Mouse (Mus musculus) leukemia stem cell, adult 10-12 weeks (primary cell): ENCODE results near the gene Hist2h2ab. TPM values are rescaled to one million over a fixed set of nuclear protein-coding genes. Genes with fewer than 3 reads are reported as not detected.

ENCODE experiments used
- polyA plus RNA-seq: library from polyadenylated mRNA; stranded (reverse); fragments of >175 nt; gene quantifications from 2 replicates; pipeline ENCODE4 v1.2.3, GENCODE M21; 2012; ENCODE audit warnings: low replicate concordance

Gene Hist2h2ab
- 1.3 TPM in 1 of 2 replicates, not detected in the other for polyA plus RNA-seq

DNA sequence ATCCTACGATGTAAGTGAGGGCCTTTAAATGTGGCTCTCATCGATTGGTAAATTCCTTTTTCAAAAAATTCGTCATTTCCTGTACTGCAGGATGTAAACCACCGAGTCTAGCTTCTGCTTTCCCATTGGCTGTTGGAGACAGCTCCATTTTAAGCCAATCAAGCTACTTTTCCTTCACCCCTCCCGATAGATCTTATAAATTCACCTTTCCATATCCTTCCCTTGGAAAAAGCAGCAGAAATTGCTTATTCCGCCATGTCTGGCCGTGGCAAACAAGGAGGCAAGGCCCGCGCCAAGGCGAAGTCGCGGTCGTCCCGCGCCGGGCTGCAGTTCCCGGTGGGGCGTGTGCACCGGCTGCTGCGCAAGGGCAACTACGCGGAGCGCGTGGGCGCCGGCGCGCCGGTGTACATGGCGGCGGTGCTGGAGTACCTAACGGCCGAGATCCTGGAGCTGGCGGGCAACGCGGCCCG, at the start of gene Hist2h2ab, which contains the start of gene Bola1:
Gene Hist2h2ab (plus strand): TSS at position 205 of the 470 bp plus-strand sequence.
Gene Bola1 (minus strand): TSS at position 49 of the 470 bp plus-strand sequence.

DNA sequence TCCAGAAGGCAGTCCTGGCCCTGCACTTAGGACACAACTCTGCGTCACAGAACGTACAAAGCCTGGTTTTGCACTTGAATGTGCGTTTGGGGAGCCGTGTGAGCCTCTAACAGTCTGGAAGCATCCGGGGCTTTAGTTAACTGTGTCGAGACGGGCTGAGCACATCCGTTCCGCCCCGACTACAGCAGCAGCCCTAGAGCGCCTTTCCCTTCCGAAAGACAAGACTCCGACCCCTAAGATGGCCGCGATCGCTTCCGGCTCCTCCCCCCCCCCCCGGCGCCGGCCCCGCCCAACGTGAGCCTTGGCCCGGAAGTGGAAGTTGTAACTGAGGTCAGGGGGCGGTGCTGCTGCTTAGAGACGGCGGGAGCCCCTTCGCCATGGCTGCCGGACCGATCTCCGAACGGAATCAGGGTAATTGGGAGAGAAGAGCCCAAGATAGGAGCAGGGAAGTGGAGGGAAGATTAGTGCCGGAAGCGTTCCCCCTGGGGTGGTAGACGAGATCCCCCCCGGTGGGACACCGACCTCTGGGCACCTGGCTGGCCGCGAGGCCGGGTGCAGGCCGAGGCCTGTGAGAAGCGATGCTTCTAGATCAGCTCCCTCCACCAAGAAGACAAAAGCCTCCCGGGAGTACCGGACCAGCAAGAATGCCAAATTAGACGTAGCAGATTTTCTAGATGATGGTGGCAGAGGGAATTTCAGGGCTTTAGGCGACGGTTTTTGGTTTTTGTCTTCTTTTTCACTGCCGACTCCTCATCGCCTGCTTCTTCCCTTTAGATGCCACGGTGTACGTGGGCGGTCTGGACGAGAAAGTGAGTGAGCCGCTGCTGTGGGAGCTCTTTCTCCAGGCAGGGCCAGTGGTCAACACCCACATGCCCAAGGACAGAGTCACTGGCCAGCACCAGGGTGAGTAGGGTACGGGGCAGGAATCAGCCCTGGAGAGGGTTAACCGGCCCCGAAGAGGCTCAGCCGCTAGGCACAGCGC, 47.2 kb upstream of the Hist2h2ab start, which contains the start of gene Sf3b4:
Gene Sf3b4 (plus strand): TSS at position 136 of the 982 bp plus-strand sequence.

DNA sequence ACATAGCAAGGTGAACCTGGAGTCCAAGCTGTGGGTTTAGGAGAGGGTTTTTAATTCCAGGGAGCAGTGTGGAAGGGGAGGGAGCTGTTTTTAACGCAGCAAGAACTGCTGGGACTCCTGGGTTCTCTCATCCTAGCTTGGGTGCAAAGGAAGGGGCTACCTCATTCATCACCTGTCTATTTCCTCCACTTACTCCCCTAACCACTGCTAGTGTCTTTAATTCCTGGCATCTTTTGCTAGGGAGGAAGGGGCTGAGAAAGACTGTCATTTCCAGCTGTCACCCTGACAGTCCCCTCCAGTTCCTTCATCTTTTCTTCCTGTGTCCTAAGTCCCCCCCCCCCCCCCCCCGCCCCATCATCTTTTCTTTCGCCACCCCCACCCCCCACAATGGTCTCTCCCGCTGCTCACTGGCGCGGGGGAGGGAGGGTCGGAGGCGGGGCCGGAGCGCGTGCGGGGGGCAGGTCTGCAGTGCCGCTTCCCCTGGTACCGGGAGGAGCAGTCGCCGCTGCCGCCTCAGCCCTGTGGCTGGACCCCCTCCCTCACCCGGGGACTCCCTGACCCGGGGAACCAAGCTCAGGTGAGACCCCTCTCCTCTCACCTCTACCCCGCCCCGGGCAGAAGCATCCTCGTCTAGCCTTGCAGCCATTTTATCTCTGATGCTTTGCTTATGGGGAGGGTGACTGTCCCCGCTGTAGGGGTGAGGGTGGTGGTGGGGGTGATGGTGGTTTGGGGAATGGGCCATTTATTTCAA, 38.8 kb upstream of the Hist2h2ab start, which contains the start of gene Sv2a:
Gene Sv2a (plus strand): TSS at position 425 of the 751 bp plus-strand sequence.

DNA sequence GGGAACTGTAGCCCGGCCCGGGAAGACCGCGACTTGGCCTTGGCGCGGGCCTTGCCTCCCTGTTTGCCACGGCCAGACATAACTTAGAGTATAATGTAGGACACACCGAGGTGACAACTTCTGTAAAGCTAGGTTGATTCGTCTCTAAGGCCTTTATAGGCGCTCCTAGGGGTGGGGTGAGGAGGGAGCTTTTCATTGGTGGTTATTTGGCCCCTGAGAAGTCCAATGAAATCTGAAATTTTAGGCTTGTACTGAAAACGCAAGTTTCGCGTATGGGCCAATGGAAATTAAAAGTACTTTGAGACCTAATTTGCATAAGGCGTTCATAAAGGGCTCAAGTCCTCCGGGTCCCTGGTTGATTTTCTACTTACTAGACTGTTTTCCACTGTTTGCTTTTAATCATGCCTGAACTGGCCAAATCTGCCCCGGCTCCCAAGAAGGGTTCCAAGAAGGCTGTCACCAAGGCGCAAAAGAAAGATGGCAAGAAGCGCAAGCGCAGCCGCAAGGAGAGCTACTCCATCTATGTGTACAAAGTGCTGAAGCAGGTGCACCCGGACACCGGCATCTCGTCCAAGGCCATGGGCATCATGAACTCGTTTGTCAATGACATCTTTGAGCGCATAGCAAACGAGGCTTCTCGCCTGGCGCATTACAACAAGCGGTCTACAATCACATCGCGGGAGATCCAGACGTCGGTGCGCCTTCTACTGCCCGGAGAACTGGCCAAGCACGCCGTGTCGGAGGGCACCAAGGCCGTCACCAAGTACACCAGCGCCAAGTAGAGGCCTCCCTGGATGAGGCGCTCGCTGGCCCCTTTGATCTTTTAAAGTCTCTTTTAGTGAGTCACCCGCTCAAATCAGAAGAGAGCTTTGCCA, 1.3 kb downstream of the Hist2h2ab start, which contains the start of the genes Hist2h2ac and Hist2h2be:
Gene Hist2h2ac (minus strand): TSS at position 116 of the 875 bp plus-strand sequence.
Gene Hist2h2be (plus strand): TSS at position 355 of the 875 bp plus-strand sequence.

DNA sequence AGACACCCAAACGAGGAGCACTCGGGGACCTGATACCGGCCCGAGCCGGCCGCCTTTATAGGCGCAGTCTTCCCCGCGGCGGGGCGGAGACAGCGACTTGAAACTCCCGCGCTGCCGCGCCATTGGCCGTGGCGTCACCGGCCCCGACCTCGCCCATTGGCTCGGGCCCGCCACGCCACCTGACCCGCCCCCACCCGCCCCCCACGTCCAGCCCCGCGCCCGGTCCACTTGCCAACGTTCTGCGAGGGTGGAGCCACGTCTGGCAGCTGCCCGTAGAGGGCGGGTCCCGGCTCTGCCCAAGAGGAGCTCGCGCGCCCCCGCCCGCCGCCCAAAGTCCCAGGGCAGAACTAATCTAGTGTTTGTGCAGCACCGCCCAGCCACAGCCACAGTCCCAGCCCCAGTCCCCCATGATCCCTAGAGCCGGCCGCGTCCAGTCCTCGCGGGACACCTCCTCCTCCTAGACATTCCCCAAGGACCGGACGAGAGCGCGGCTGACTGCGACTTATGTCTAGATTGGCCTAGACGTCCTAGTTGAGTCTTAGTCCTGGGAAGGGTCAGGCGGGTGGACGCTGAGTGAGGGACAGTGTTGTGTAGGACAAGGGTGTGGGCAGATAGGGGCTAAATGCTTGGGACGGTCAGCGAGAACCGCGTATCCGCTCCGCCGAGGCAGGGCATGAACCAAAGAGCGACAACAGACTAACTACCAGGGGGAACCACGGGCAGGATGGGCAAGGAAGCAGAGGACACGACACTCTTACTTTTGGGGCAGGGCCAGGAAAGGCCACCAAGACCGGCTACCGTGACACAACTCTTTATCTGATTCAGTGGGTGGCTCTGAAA, 19.5 kb downstream of the Hist2h2ab start, which contains the start of gene Hist2h3c2:
Gene Hist2h3c2 (minus strand): TSS at position 174 of the 840 bp plus-strand sequence.

DNA sequence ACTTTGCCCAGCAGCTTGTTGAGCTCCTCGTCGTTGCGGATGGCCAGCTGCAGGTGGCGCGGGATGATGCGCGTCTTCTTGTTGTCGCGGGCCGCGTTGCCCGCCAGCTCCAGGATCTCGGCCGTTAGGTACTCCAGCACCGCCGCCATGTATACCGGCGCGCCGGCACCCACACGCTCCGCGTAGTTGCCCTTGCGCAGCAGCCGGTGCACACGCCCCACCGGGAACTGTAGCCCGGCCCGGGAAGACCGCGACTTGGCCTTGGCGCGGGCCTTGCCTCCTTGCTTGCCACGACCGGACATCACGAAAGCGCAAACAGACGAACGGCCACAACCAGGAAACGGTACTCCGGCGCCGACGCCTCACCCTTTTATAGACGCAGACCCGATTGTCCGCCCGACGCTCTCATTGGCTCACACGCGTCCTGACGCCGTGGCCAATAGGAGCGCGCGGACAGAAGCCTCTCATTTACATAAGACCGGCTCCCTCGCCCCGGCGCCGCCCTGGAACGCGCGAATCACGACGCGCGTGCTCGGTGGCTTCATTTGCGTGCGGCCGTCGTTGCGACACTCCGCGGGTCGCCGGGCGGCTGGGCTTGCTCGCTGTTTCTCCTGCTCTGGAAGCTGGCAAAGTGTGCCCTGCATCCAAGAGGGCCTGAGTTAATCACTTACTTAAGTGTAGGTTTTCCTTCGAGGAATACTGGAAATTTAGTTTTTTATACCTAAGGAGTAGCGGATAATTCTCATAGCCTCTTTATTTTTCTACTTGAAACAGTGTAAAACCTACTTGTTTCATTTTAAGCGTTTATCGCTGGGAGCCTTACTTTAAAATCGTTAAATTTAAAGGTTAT, 20.5 kb downstream of the Hist2h2ab start, which contains the start of gene Hist2h2aa2:
Gene Hist2h2aa2 (minus strand): TSS at position 328 of the 850 bp plus-strand sequence.

DNA sequence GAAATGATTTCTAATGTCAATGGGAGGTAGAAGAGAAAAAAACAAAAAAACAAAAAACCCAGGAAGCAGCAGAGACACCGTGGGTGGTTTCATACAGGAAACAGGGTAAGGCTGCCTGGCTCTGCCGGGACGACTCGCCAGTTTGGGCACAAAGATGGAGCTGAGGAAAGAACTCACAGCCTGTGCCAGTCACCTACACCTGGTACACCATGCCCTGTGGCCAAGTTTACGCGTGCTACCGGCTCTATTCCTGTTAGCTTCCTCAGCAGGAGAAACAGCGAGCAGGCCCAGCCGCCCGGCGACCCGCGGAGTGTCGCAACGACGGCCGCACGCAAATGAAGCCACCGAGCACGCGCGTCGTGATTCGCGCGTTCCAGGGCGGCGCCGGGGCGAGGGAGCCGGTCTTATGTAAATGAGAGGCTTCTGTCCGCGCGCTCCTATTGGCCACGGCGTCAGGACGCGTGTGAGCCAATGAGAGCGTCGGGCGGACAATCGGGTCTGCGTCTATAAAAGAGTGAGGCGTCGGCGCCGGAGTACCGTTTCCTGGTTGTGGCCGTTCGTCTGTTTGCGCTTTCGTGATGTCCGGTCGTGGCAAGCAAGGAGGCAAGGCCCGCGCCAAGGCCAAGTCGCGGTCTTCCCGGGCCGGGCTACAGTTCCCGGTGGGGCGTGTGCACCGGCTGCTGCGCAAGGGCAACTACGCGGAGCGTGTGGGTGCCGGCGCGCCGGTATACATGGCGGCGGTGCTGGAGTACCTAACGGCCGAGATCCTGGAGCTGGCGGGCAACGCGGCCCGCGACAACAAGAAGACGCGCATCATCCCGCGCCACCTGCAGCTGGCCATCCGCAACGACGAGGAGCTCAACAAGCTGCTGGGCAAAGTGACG, 25.6 kb downstream of the Hist2h2ab start, which contains the start of gene Hist2h2aa1:
Gene Hist2h2aa1 (plus strand): TSS at position 495 of the 884 bp plus-strand sequence.

DNA sequence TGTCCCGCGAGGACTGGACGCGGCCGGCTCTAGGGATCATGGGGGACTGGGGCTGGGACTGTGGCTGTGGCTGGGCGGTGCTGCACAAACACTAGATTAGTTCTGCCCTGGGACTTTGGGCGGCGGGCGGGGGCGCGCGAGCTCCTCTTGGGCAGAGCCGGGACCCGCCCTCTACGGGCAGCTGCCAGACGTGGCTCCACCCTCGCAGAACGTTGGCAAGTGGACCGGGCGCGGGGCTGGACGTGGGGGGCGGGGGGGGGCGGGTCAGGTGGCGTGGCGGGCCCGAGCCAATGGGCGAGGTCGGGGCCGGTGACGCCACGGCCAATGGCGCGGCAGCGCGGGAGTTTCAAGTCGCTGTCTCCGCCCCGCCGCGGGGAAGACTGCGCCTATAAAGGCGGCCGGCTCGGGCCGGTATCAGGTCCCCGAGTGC, 26.8 kb downstream of the Hist2h2ab start, which contains the start of gene Hist2h3c1:
Gene Hist2h3c1 (plus strand): TSS at position 259 of the 430 bp plus-strand sequence.

DNA sequence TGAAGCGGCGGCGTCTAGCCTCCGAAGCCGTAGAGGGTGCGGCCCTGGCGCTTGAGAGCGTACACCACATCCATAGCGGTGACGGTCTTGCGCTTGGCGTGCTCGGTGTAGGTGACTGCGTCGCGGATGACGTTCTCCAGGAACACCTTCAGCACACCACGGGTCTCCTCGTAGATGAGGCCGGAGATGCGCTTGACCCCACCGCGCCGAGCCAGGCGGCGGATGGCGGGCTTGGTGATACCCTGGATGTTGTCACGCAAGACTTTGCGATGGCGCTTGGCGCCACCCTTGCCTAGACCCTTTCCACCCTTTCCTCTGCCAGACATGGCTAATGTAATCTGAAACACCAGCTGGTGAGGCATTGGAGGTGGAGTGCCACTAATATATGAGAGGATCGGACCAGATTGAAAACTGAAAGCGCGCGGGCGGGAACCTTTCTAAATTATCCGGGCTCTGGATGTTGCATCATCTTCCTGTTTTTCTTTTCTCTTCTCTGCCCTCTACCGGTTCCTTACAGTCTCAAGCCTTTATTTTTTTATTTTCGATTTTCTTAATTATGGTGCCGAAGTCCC, 43.4 kb downstream of the Hist2h2ab start, which contains the start of gene Hist2h4:
Gene Hist2h4 (minus strand): TSS at position 333 of the 572 bp plus-strand sequence.

DNA sequence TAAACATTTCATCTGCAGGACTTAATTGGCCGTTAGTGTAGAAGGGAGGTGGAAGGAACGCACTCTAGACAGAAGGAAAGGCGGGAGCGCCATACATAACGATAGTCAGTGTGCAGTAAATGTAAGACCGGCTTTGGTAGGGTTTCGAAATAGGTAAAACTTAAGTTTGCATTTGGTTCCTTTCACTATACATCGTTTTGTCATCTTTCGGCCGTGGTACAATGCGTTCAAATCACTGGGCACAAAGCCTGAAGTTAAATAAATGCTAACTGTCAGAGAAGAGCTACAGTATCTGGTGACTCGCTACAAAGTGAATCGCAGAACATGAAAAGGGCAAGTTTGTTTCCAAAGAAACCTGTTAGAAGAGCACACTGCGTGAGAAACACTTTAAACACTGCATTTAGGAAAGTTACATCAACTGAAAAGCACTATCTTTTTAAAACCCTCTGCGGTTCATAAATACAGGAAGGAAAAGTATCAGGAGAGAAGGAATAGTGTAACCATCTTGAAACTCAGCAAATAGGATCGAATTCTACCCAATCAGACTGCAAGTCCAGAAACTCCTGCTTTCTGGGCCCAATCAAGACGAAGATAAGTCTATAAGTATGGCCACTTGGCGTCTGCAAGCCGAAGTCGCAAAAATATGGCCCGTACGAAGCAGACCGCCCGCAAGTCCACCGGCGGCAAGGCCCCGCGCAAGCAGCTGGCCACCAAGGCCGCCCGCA, 48.5 kb downstream of the Hist2h2ab start, which contains the start of gene Hist2h3b:
Gene Hist2h3b (plus strand): TSS at position 604 of the 725 bp plus-strand sequence.

Other genes with a start within 250 kb of the Hist2h2ab start
- gene Plekho1, start 223.9 kb upstream of the Hist2h2ab start, polyA plus RNA-seq: 85.7 and 240 TPM in 2 replicates
- 4.6 and 7.9 TPM in 2 replicates for gene Vps45, start 161.4 kb upstream of the Hist2h2ab start, polyA plus RNA-seq
- 10.2 and 10.8 TPM in 2 replicates for gene Otud7b, start 115.3 kb upstream of the Hist2h2ab start, polyA plus RNA-seq
- gene Mtmr11, start 57.9 kb upstream of the Hist2h2ab start, polyA plus RNA-seq: 0.05 TPM in 1 of 2 replicates, not detected in the other
- gene Sf3b4, start 47.5 kb upstream of the Hist2h2ab start, polyA plus RNA-seq: 1,248 and 1,630 TPM in 2 replicates
- 0.30 and 0.48 TPM in 2 replicates for gene Sv2a, start 38.7 kb upstream of the Hist2h2ab start, polyA plus RNA-seq
- 39.2 and 106 TPM in 2 replicates for gene Bola1, start 156 bp upstream of the Hist2h2ab start, polyA plus RNA-seq
- gene Hist2h2ac, start 1.0 kb downstream of the Hist2h2ab start, polyA plus RNA-seq: 8.5 and 10.0 TPM in 2 replicates
- 0.61 and 1.7 TPM in 2 replicates for gene Hist2h2be, start 1.3 kb downstream of the Hist2h2ab start, polyA plus RNA-seq
- gene Hist2h3c2, start 19.3 kb downstream of the Hist2h2ab start, polyA plus RNA-seq: 71.6 and 90.2 TPM in 2 replicates
- gene Hist2h2aa2, start 20.4 kb downstream of the Hist2h2ab start, polyA plus RNA-seq: 29.7 and 84.3 TPM in 2 replicates
- 4.9 and 17.3 TPM in 2 replicates for gene Hist2h2aa1, start 25.6 kb downstream of the Hist2h2ab start, polyA plus RNA-seq
- not detected in 2 replicates for gene Hist2h3c1, start 26.8 kb downstream of the Hist2h2ab start, polyA plus RNA-seq
- 5.5 and 6.0 TPM in 2 replicates for gene Hist2h4, start 43.4 kb downstream of the Hist2h2ab start, polyA plus RNA-seq
- gene Hist2h3b, start 48.8 kb downstream of the Hist2h2ab start, polyA plus RNA-seq: 114 and 122 TPM in 2 replicates
- gene Hist2h2bb, start 49.9 kb downstream of the Hist2h2ab start, polyA plus RNA-seq: 0.65 and 5.5 TPM in 2 replicates
- gene Fcgr1, start 74.1 kb downstream of the Hist2h2ab start, polyA plus RNA-seq: 0.43 and 0.52 TPM in 2 replicates
- gene BC107364, start 232.4 kb downstream of the Hist2h2ab start, polyA plus RNA-seq: not detected in 2 replicates